Mouse (Mus musculus): ENCODE data around the gene Sgo2a. TPM values are rescaled to one million over a fixed set of nuclear protein-coding genes. Genes with fewer than 3 reads are reported as not detected.

Gene Sgo2a
- total RNA-seq, 2 experiments from 2014 or later = 16.7 to 19.6 TPM

DNA sequence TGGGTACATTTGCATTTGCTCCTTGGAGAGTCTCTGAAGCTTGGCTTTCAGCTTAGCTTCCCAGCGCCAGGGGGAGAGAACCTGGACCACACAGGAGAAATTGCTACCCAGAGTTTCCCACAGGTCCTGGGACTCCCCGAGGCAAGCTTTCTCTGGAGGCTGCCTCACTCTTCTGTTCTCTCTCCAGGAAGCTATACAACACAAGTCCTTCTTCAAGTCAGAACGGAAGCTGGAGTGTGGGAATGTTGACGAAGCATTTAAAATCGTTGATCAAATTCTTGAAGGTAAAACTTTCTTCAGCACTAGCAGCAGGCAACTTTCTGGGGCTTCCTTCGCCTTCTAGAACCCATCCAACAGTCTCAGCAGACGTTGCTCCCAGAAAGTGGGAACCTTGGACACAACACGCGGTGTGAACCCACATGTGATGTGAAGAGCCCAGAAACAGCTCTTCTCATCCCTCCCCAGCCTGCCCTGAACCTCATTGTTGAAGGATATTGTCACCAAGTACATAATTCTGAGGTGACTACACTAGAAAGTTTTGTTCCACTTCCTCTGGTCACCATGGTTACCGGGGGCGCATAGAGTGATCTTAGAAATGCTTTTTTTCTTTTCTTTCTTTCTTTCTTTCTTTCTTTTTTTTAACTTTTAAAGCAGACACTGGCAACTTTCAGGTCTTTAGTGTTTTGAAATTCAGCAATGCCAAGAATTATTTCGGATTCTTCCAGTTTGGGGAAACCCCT, 77.4 kb downstream of the Sgo2a start:
- ATAC-seq (replicated peaks; ENCODE audit: low FRiP score, poor library complexity, severe bottlenecking) = no peak

DNA sequence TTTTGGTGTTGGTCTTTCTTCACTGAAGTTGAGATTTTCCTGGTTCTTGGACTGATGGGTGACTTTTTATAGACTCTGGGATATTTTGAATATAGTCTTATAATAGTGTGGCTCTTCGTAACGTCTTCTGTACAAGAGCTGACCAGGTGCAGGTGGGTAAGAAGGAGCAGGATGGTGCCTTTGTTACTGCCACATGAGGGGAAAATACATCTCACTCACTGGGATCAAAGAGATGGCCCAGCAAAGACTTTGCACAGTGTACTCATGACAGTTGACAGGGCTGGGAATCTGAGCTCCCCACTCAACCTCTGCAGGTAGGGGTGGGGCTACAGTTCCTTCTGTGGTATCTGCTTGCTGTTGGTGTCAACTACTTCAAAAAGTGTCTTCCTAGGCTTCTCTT, 78.5 kb downstream of the Sgo2a start:
- ATAC-seq (replicated peaks; ENCODE audit: low FRiP score, poor library complexity, severe bottlenecking) = no peak

Other genes starting within 250 kb of the Sgo2a start
- gene Spats2l, start 221.8 kb upstream of the Sgo2a start, total RNA-seq (2015; ENCODE audit: low replicate concordance) = 0.19 TPM in 1 of 2 replicates, not detected in the other
- gene Spats2l, start 221.8 kb upstream of the Sgo2a start, total RNA-seq (2017; ENCODE audit: low replicate concordance) = not detected in 2 replicates
- 0.77 and 5.0 TPM in 2 replicates for gene Kctd18, start 23.0 kb downstream of the Sgo2a start, total RNA-seq (2015; ENCODE audit: low replicate concordance)
- 4.9 and 5.6 TPM in 2 replicates for gene Kctd18, start 23.0 kb downstream of the Sgo2a start, total RNA-seq (2017; ENCODE audit: low replicate concordance)
- gene Aox1, start 34.0 kb downstream of the Sgo2a start, total RNA-seq (2015; ENCODE audit: low replicate concordance) = not detected in 2 replicates
- gene Aox1, start 34.0 kb downstream of the Sgo2a start, total RNA-seq (2017; ENCODE audit: low replicate concordance) = 0.42 TPM in 1 of 2 replicates, not detected in the other
- gene Aox3, start 117.2 kb downstream of the Sgo2a start, total RNA-seq (2015; ENCODE audit: low replicate concordance) = not detected in 2 replicates
- not detected in 2 replicates for gene Aox3, start 117.2 kb downstream of the Sgo2a start, total RNA-seq (2017; ENCODE audit: low replicate concordance)
- gene Aox4, start 214.4 kb downstream of the Sgo2a start, total RNA-seq (2015; ENCODE audit: low replicate concordance) = not detected in 2 replicates
- not detected in 2 replicates for gene Aox4, start 214.4 kb downstream of the Sgo2a start, total RNA-seq (2017; ENCODE audit: low replicate concordance)

Measured in erythroblast, adult 5-6 weeks (primary cell).